Mouse (Mus musculus): Measurements from ENCODE around the gene Aup1. TPM values are rescaled to one million over a fixed set of nuclear protein-coding genes. Genes with fewer than 3 reads are reported as not detected.

Aup1 gene
- polyA plus RNA-seq, 1 experiment from 2014 or later = 164 TPM

- Histone ChIP-seq H3K27me3 (ENCODE audit: poor library complexity, severe bottlenecking) (peaks cover 54% of the 10 kb centered on the region), H3K4me1 (peaks cover 17% of the 10 kb centered on the region), H3K27ac (no peak overlapping the region), H3K36me3 (replicated peaks) (peaks cover 31% of the 10 kb centered on the region), H3K4me3 (no peak overlapping the region), H3K9me3 (no peaks in the 10 kb centered on the region)
- DNase-seq (ENCODE audit: extremely low spot score, low spot score) = no peak
- WGBS = 86% methylated on average over 2 of the region's 2 CpGs
These were observed 4.4 kb downstream of the Aup1 start for GRCm38 (mm10) chr6:83058725-83059124.

GRCm38 (mm10) chr6:83065995-83066394 lies 11.7 kb downstream of the Aup1 start:
- Histone ChIP-seq H3K4me1 (peaks cover 32% of the 10 kb centered on the region), H3K9me3 (no peaks in the 10 kb centered on the region), H3K27ac (no peak overlapping the region), H3K4me3 (no peak overlapping the region), H3K27me3 (ENCODE audit: poor library complexity, severe bottlenecking) (peaks cover 100% of the 10 kb centered on the region), H3K36me3 (replicated peaks) (no peaks in the 10 kb centered on the region)
- no peak for DNase-seq (ENCODE audit: extremely low spot score, low spot score)
- 37% methylated on average over 8 of the region's 8 CpGs for WGBS

GRCm38 (mm10) chr6:83066441-83066840 lies 12.1 kb downstream of the Aup1 start:
- no peaks in the 10 kb centered on the region for H3K9me3 ChIP-seq
- no peaks in the 10 kb centered on the region for H3K36me3 ChIP-seq (replicated peaks)
- no peak overlapping the region for H3K27ac ChIP-seq
- WGBS = 25% methylated on average over 6 of the region's 6 CpGs
- no peak overlapping the region for H3K4me3 ChIP-seq
- no peak for DNase-seq (ENCODE audit: extremely low spot score, low spot score)
- H3K27me3 ChIP-seq (ENCODE audit: poor library complexity, severe bottlenecking) = peaks cover 100% of the 10 kb centered on the region
- peaks cover 36% of the 10 kb centered on the region for H3K4me1 ChIP-seq

GRCm38 (mm10) chr6:83068221-83068620 lies 13.9 kb downstream of the Aup1 start:
- Histone ChIP-seq H3K36me3 (replicated peaks) (no peaks in the 10 kb centered on the region), H3K4me1 (peaks cover 40% of the 10 kb centered on the region), H3K9me3 (no peaks in the 10 kb centered on the region), H3K27ac (no peak overlapping the region), H3K4me3 (peak overlapping the region; percentile 38; the same call in 1 of the 2 replicates), H3K27me3 (ENCODE audit: poor library complexity, severe bottlenecking) (peaks cover 100% of the 10 kb centered on the region)
- 2% methylated on average over 8 of the region's 8 CpGs for WGBS
- no peak for DNase-seq (ENCODE audit: extremely low spot score, low spot score)

- Histone ChIP-seq H3K27ac (no peak overlapping the region), H3K9me3 (no peaks in the 10 kb centered on the region), H3K4me1 (peaks cover 40% of the 10 kb centered on the region), H3K27me3 (ENCODE audit: poor library complexity, severe bottlenecking) (peaks cover 100% of the 10 kb centered on the region), H3K4me3 (peak overlapping the region; percentile 38), H3K36me3 (replicated peaks) (no peaks in the 10 kb centered on the region)
- no peak for DNase-seq (ENCODE audit: extremely low spot score, low spot score)
- WGBS = under 1% methylated on average over 81 of the region's 81 CpGs
These were observed 14.6 kb downstream of the Aup1 start for GRCm38 (mm10) chr6:83068706-83069487.

GRCm38 (mm10) chr6:83069488-83070246 lies 15.3 kb downstream of the Aup1 start:
- under 1% methylated on average over 69 of the region's 69 CpGs for WGBS
- Histone ChIP-seq H3K27me3 (ENCODE audit: poor library complexity, severe bottlenecking) (peaks cover 100% of the 10 kb centered on the region), H3K4me3 (peak overlapping the region; percentile 43), H3K4me1 (peaks cover 36% of the 10 kb centered on the region), H3K9me3 (no peaks in the 10 kb centered on the region), H3K27ac (no peak overlapping the region), H3K36me3 (replicated peaks) (no peaks in the 10 kb centered on the region)
- DNase-seq (ENCODE audit: extremely low spot score, low spot score) = peak; percentile 50

GRCm38 (mm10) chr6:83070247-83070310 lies 15.8 kb downstream of the Aup1 start, which contains the start of gene Tlx2:
TSS of gene Tlx2 (minus strand) at chr6:83070293.
- DNase-seq (ENCODE audit: extremely low spot score, low spot score) = no peak
- Histone ChIP-seq H3K9me3 (no peaks in the 10 kb centered on the region), H3K4me3 (peak within 1 kb of the TSS; percentile 43), H3K27me3 (ENCODE audit: poor library complexity, severe bottlenecking) (peaks cover 100% of the 10 kb centered on the region), H3K36me3 (replicated peaks) (no peaks in the 10 kb centered on the region), H3K4me1 (peaks cover 35% of the 10 kb centered on the region), H3K27ac (no peak within 1 kb of the TSS)
- WGBS = 0% methylated on average over 10 of the region's 10 CpGs

- peaks cover 100% of the 10 kb centered on the region for H3K27me3 ChIP-seq (ENCODE audit: poor library complexity, severe bottlenecking)
- H3K4me1 ChIP-seq = peaks cover 35% of the 10 kb centered on the region
- WGBS = under 1% methylated on average over 58 of the region's 58 CpGs
- no peaks in the 10 kb centered on the region for H3K36me3 ChIP-seq (replicated peaks)
- H3K9me3 ChIP-seq = no peaks in the 10 kb centered on the region
- peak overlapping the region; percentile 43 for H3K4me3 ChIP-seq
- DNase-seq (ENCODE audit: extremely low spot score, low spot score) = peak; percentile 65
- no peak overlapping the region for H3K27ac ChIP-seq
These were observed 16.2 kb downstream of the Aup1 start for GRCm38 (mm10) chr6:83070311-83071219.

GRCm38 (mm10) chr6:83071220-83071619 lies 16.9 kb downstream of the Aup1 start:
- peaks cover 35% of the 10 kb centered on the region for H3K4me1 ChIP-seq
- no peak overlapping the region for H3K27ac ChIP-seq
- DNase-seq (ENCODE audit: extremely low spot score, low spot score) = no peak
- peak overlapping the region; percentile 36 for H3K4me3 ChIP-seq
- WGBS = under 1% methylated on average over 24 of the region's 24 CpGs
- H3K9me3 ChIP-seq = no peaks in the 10 kb centered on the region
- H3K27me3 ChIP-seq (ENCODE audit: poor library complexity, severe bottlenecking) = peaks cover 100% of the 10 kb centered on the region
- H3K36me3 ChIP-seq (replicated peaks) = no peaks in the 10 kb centered on the region

- DNase-seq (ENCODE audit: extremely low spot score, low spot score) = no peak
- Histone ChIP-seq H3K27me3 (ENCODE audit: poor library complexity, severe bottlenecking) (peaks cover 77% of the 10 kb centered on the region), H3K4me3 (no peak overlapping the region), H3K36me3 (replicated peaks) (peaks cover 3% of the 10 kb centered on the region), H3K4me1 (peaks cover 44% of the 10 kb centered on the region), H3K9me3 (no peaks in the 10 kb centered on the region), H3K27ac (no peak overlapping the region)
- WGBS = 20% methylated on average over 2 of the region's 2 CpGs
These were observed 20.7 kb downstream of the Aup1 start for GRCm38 (mm10) chr6:83074979-83075378.

GRCm38 (mm10) chr6:83077630-83078323 lies 23.5 kb downstream of the Aup1 start, which contains the start of gene Pcgf1:
TSS of gene Pcgf1 (plus strand) at chr6:83077869.
- H3K4me1 ChIP-seq = peaks cover 26% of the 10 kb centered on the region
- H3K4me3 ChIP-seq = peak within 1 kb of the TSS; percentile 86
- no peaks in the 10 kb centered on the region for H3K9me3 ChIP-seq
- peak; percentile 60 for DNase-seq (ENCODE audit: extremely low spot score, low spot score)
- peak within 1 kb of the TSS; percentile 96 for H3K27ac ChIP-seq
- peaks cover 29% of the 10 kb centered on the region for H3K36me3 ChIP-seq (replicated peaks)
- peaks cover 69% of the 10 kb centered on the region for H3K27me3 ChIP-seq (ENCODE audit: poor library complexity, severe bottlenecking)
- under 1% methylated on average over 54 of the region's 54 CpGs for WGBS

- H3K9me3 ChIP-seq = no peaks in the 10 kb centered on the region
- peak overlapping the region; percentile 86 for H3K4me3 ChIP-seq
- under 1% methylated on average over 46 of the region's 46 CpGs for WGBS
- peaks cover 29% of the 10 kb centered on the region for H3K36me3 ChIP-seq (replicated peaks)
- peaks cover 69% of the 10 kb centered on the region for H3K27me3 ChIP-seq (ENCODE audit: poor library complexity, severe bottlenecking)
- peaks cover 28% of the 10 kb centered on the region for H3K4me1 ChIP-seq
- DNase-seq (ENCODE audit: extremely low spot score, low spot score) = peak; percentile 98
- peak overlapping the region; percentile 96 for H3K27ac ChIP-seq
These were observed 24.1 kb downstream of the Aup1 start for GRCm38 (mm10) chr6:83078324-83078858.

All from forebrain, embryonic 10.5 days (tissue).